Mouse (Mus musculus) heart, adult 8-10 months (tissue): Measurements from ENCODE around the gene Lyrm9. TPM values are rescaled to one million over a fixed set of nuclear protein-coding genes. Genes with fewer than 3 reads are reported as not detected.
"Not testable (repeated sequence)": the region's sequence is repeated elsewhere in the genome, so short reads cannot be mapped to it uniquely, and the experiment has no call there.

ENCODE experiments used
- DNase-seq: peaks from one replicate; pipeline ENCODE4 v3.0.0; 2022; ENCODE audit warnings: low spot score
- total RNA-seq, 4 experiments: library from RNA; stranded (reverse); gene quantifications; 2 replicates each; pipeline ENCODE4 v1.2.4; 2022

Lyrm9 gene
- total RNA-seq, 4 experiments from 2014 or later: 34.3 to 51.3 (median 39.8) TPM

GRCm38 (mm10) chr11:78851216-78851870 lies 25.0 kb downstream of the Lyrm9 start:
- DNase-seq: no peak

GRCm38 (mm10) chr11:78851871-78852265 lies 25.5 kb downstream of the Lyrm9 start:
- no peak for DNase-seq

GRCm38 (mm10) chr11:78852529-78852928 lies 26.1 kb downstream of the Lyrm9 start:
- no peak for DNase-seq

GRCm38 (mm10) chr11:78856310-78856709 lies 29.9 kb downstream of the Lyrm9 start:
- DNase-seq: peak; percentile 80

- no peak for DNase-seq
Observed at GRCm38 (mm10) chr11:78857611-78858010, 31.2 kb downstream of the Lyrm9 start.

GRCm38 (mm10) chr11:78863898-78864297 lies 37.5 kb downstream of the Lyrm9 start:
- no peak for DNase-seq

- no peak for DNase-seq
Observed at GRCm38 (mm10) chr11:78864567-78865278, 38.3 kb downstream of the Lyrm9 start.

GRCm38 (mm10) chr11:78865314-78865713 lies 38.9 kb downstream of the Lyrm9 start:
- DNase-seq: no peak

- no peak for DNase-seq
Observed at GRCm38 (mm10) chr11:78866486-78866885, 40.1 kb downstream of the Lyrm9 start.

GRCm38 (mm10) chr11:78867696-78868095 lies 41.3 kb downstream of the Lyrm9 start:
- DNase-seq: no peak

- DNase-seq: not testable (repeated sequence)
Observed at GRCm38 (mm10) chr11:78869205-78869604, 42.8 kb downstream of the Lyrm9 start.

- no peak for DNase-seq
Observed at GRCm38 (mm10) chr11:78870891-78871290, 44.5 kb downstream of the Lyrm9 start.

GRCm38 (mm10) chr11:78872782-78873181 lies 46.4 kb downstream of the Lyrm9 start:
- no peak for DNase-seq

GRCm38 (mm10) chr11:78879727-78880126 lies 53.3 kb downstream of the Lyrm9 start:
- DNase-seq: no peak

GRCm38 (mm10) chr11:78886693-78887092 lies 60.3 kb downstream of the Lyrm9 start:
- no peak for DNase-seq

GRCm38 (mm10) chr11:78887102-78887971 lies 61.0 kb downstream of the Lyrm9 start:
- DNase-seq: peak; percentile 83

- no peak for DNase-seq
Observed at GRCm38 (mm10) chr11:78889156-78889555, 62.8 kb downstream of the Lyrm9 start.

Other genes starting within 250 kb of the Lyrm9 start
- gene Nlk, start 129.2 kb upstream of the Lyrm9 start, total RNA-seq: 10 to 100 TPM; 11.7 to 15.2 (median 12.4) TPM
- gene Ccnq, start 74.9 kb upstream of the Lyrm9 start, total RNA-seq: 10 to 100 TPM; 18.2 to 20.6 (median 18.8) TPM
- gene Nos2, start 94.2 kb downstream of the Lyrm9 start, total RNA-seq: 1 to 10 TPM; 4.1 to 6.9 (median 4.3) TPM
- gene Lgals9, start 158.4 kb downstream of the Lyrm9 start, total RNA-seq: 10 to 100 TPM; 15.9 to 19.3 (median 17.1) TPM